ENCODE assay signal across 14 mouse cellular contexts in the genomic region with DNA sequence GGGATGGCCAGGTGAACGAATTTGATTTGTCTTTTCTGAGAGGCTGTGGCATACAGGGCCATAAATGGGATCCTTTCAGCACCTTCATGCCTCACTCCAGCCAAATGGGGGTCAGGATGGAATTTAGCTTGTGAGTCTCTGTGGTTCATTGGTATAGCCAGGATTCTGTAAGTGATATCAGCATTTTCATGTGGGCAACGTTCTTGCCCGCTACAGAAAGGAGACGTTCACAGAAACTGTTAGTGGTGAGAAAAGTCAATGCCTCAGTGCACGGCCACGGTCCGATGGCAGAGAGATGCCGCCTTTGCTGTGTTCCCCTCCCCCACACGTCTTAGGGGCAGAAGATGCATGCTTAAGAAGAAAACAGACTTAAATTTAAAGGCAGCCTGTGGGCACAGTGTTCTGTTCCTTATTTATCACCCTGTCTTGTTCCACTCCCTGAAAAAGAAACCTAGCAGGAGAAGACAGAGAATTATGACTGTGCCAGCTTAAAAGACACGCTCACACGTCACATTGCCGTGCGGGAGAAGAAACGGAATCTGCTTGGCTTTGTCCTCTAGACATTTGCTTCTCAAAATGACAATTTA.
A peak's percentile ranks its signal among the peaks of the same experiment; 100 is the strongest.
DNase-seq lines count a peak whose midpoint lies in the region; ATAC-seq lines count a peak whose summit lies in the region.
"Had no signal": no experiment of that assay in that cellular context is flagged by ENCODE, and none has a peak within 500 bp of the region (broad histone marks: within the 10 kb centered on the region; RNA-seq: fewer than 3 reads in every experiment).

No protein-coding gene starts in this region.

- WGBS in midbrain, embryonic 11.5 days: 56% methylated on average over 14 of the region's 14 CpGs
- whole genome bisulfite sequencing in midbrain, embryonic 10.5 days: 77% methylated on average over 14 of the region's 14 CpGs
- WGBS in hindbrain, embryonic 12.5 days: 62% methylated on average over 14 of the region's 14 CpGs

- intact Hi-C loops in left cerebral cortex, postnatal 25 days (cut with DNase I): loop anchor here (2.0 kb wide), 1 partner anchor 38 kb away; no protein-coding TSS in a partner anchor

- H3K36me3 ChIP-seq in midbrain, embryonic 11.5 days (ENCODE audit: control insufficient read depth, insufficient read depth, low read length): no peaks in the 10 kb centered on the region
- no peaks in the 10 kb centered on the region for H3K36me3 ChIP-seq in midbrain, embryonic 10.5 days
- H3K36me3 ChIP-seq in hindbrain, embryonic 12.5 days: no peaks in the 10 kb centered on the region

- H3K4me1 ChIP-seq in midbrain, embryonic 11.5 days (ENCODE audit: control insufficient read depth, insufficient read depth, low read length): peaks cover 4% of the 10 kb centered on the region; the same call in 1 of the 2 replicates
- H3K4me1 ChIP-seq in midbrain, embryonic 10.5 days: peaks cover 12% of the 10 kb centered on the region
- peaks cover 13% of the 10 kb centered on the region for H3K4me1 ChIP-seq in hindbrain, embryonic 12.5 days
- H3K4me1 ChIP-seq: heart, embryonic 13.5 days had no signal

- H3K27ac ChIP-seq in midbrain, embryonic 11.5 days (ENCODE audit: low read depth, low read length): no peak overlapping the region
- H3K27ac ChIP-seq in midbrain, embryonic 10.5 days (replicated peaks): no peak overlapping the region
- H3K27ac ChIP-seq in hindbrain, embryonic 12.5 days: peak overlapping the region; percentile 71
- H3K27ac ChIP-seq: heart, embryonic 13.5 days had no signal

- no peak overlapping the region for H3K9ac ChIP-seq in midbrain, embryonic 11.5 days (ENCODE audit: low read length)
- no peak overlapping the region for H3K9ac ChIP-seq in hindbrain, embryonic 12.5 days
- H3K9ac ChIP-seq: heart, embryonic 13.5 days; lung, embryonic 14.5 days had no signal

- no peaks in the 10 kb centered on the region for H3K27me3 ChIP-seq in midbrain, embryonic 11.5 days (ENCODE audit: control insufficient read depth, insufficient read depth, low read length)
- no peaks in the 10 kb centered on the region for H3K27me3 ChIP-seq in midbrain, embryonic 10.5 days (ENCODE audit: low read depth, poor library complexity, severe bottlenecking)
- no peaks in the 10 kb centered on the region for H3K27me3 ChIP-seq in hindbrain, embryonic 12.5 days
- H3K27me3 ChIP-seq: heart, embryonic 13.5 days had no signal

- H3K4me3 ChIP-seq in midbrain, embryonic 11.5 days (ENCODE audit: low read depth, low read length): no peak overlapping the region
- no peak overlapping the region for H3K4me3 ChIP-seq in midbrain, embryonic 10.5 days
- no peak overlapping the region for H3K4me3 ChIP-seq in hindbrain, embryonic 12.5 days
- H3K4me3 ChIP-seq: erythroblast, embryonic 14.5 days; heart, embryonic 13.5 days had no signal

- H3K9me3 ChIP-seq in midbrain, embryonic 11.5 days (ENCODE audit: control insufficient read depth, low read length): no peaks in the 10 kb centered on the region
- no peaks in the 10 kb centered on the region for H3K9me3 ChIP-seq in midbrain, embryonic 10.5 days (replicated peaks)
- no peaks in the 10 kb centered on the region for H3K9me3 ChIP-seq in hindbrain, embryonic 12.5 days (replicated peaks)

- no peak overlapping the region for H3K4me2 ChIP-seq in midbrain, embryonic 11.5 days
- H3K4me2 ChIP-seq in hindbrain, embryonic 12.5 days (replicated peaks): no peak overlapping the region
- H3K4me2 ChIP-seq: heart, embryonic 13.5 days; lung, embryonic 14.5 days had no signal

- ATAC-seq in midbrain, embryonic 11.5 days (ENCODE audit: low FRiP score): no peak
- ATAC-seq in hindbrain, embryonic 12.5 days (ENCODE audit: low FRiP score): 0 out of 2 replicates have a peak, but pooled peaks have one; percentile 29

- peak; percentile 84 for DNase-seq in midbrain, embryonic 11.5 days (ENCODE audit: low spot score, missing footprints)
- no peak for DNase-seq in midbrain, embryonic 10.5 days (ENCODE audit: low spot score)
- peak; percentile 61 to 92 for DNase-seq in left cerebral cortex, postnatal 25 days (ENCODE audit: low spot score in 2 of 2)
- peak; percentile 59 to 83 for DNase-seq in right cerebral cortex, postnatal 36 days (ENCODE audit: low spot score in 2 of 2)
- DNase-seq in cerebellum, adult 11 months: no peak
- DNase-seq in urinary bladder, adult 2 months (ENCODE audit: low spot score): no peak
- DNase-seq: adrenal gland, postnatal 36 days; cerebellum, adult 9-11 months; kidney, adult 11 months; lung, embryonic 14.5 days; thymus, postnatal 4 days had no signal

Comparison
In these comparisons a context has a peak if more than half of its experiments do, and no peak if none do; other contexts are left out.
1. DNase-seq: peak in midbrain, embryonic 11.5 days (single experiment), left cerebral cortex, postnatal 25 days (2 of 2) and right cerebral cortex, postnatal 36 days (2 of 2); none in midbrain, embryonic 10.5 days (single experiment), cerebellum, adult 11 months (single experiment) and urinary bladder, adult 2 months (single experiment).